ENCODE assay signal across 14 mouse cellular contexts in the genomic region with DNA sequence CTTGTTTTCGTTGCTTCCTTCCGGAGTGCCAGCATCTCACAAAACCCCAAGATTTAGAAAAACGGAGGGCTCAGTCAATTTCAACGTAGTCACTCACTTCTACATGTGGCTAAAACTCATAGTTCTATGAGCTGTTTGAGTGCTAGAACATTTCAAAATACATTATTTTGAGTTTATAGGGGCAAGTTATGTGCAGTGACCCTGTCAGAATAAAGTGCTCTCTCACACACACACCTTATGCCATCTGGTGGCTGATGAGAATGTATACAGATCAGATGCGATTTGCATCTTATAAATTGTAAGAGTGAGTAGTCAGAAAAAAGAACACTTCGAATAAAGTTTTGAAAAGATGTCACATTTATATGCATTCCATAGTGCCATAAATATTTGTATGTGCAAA. TPM values are rescaled to one million over a fixed set of nuclear protein-coding genes. Genes with fewer than 3 reads are reported as not detected.
A peak's percentile ranks its signal among the peaks of the same experiment; 100 is the strongest.
DNase-seq lines count a peak whose midpoint lies in the region; ATAC-seq and TF ChIP-seq lines count a peak whose summit lies in the region.
"Had no signal": no experiment of that assay in that cellular context is flagged by ENCODE, and none has a peak within 500 bp of the region (broad histone marks: within the 10 kb centered on the region; RNA-seq: fewer than 3 reads in every experiment).

No protein-coding gene starts in this region.

- H3K36me3 ChIP-seq in hindbrain, embryonic 14.5 days (replicated peaks; ENCODE audit: control insufficient read depth, insufficient read depth), result no peaks in the 10 kb centered on the region
- no peaks in the 10 kb centered on the region for H3K36me3 ChIP-seq in hindbrain, embryonic 12.5 days
- H3K36me3 ChIP-seq in lung, embryonic 16.5 days (ENCODE audit: control insufficient read depth, insufficient read depth, low read length), result no peaks in the 10 kb centered on the region
- H3K36me3 ChIP-seq: embryonic facial prominence, embryonic 15.5 days; neural tube, embryonic 13.5 days; stomach, embryonic 15.5 days had no signal

- H3K9me3 ChIP-seq in hindbrain, embryonic 14.5 days (ENCODE audit: control insufficient read depth, low read length), result no peaks in the 10 kb centered on the region
- H3K9me3 ChIP-seq in hindbrain, embryonic 12.5 days (replicated peaks), result no peaks in the 10 kb centered on the region
- no peaks in the 10 kb centered on the region for H3K9me3 ChIP-seq in lung, embryonic 16.5 days (ENCODE audit: control insufficient read depth, low read length)
- H3K9me3 ChIP-seq: embryonic facial prominence, embryonic 15.5 days; neural tube, embryonic 13.5 days; stomach, embryonic 15.5 days had no signal

- peak; percentile 13 for DNase-seq in cerebellum, adult 9-10 months
- DNase-seq in cerebellum, adult 8-10 months, result no peak
- DNase-seq in hindbrain, embryonic 14.5 days (ENCODE audit: low spot score), result peak; percentile 58
- no peak for DNase-seq in lung, adult 2 months
- peak; percentile 64 for DNase-seq in retina, embryonic 14.5 days (ENCODE audit: low spot score)
- no peak for DNase-seq in layer of hippocampus, adult 9-10 months (ENCODE audit: low spot score)
- DNase-seq: right cerebral cortex, postnatal 25 days; thymus, postnatal 4 days had no signal

- no peak overlapping the region for H3K4me3 ChIP-seq in hindbrain, embryonic 14.5 days (replicated peaks; ENCODE audit: low read length)
- H3K4me3 ChIP-seq in hindbrain, embryonic 12.5 days, result no peak overlapping the region
- no peak overlapping the region for H3K4me3 ChIP-seq in lung, embryonic 16.5 days (ENCODE audit: low read length)
- no peak overlapping the region for H3K4me3 ChIP-seq in lung, adult 2 months (replicated peaks; ENCODE audit: extremely low read depth, low read depth, low read length)
- H3K4me3 ChIP-seq: embryonic facial prominence, embryonic 15.5 days; neural tube, embryonic 13.5 days; stomach, embryonic 15.5 days had no signal

- TF ChIP-seq CTCF in lung, adult 2 months (IDR thresholded peaks at IDR 0.05; ENCODE audit: insufficient read depth, low read length), result no peak

- no peak for TF ChIP-seq POLR2A in lung, adult 2 months (IDR thresholded peaks at IDR 0.05; ENCODE audit: borderline replicate concordance, extremely low read depth, low read depth, low read length)

- H3K27ac ChIP-seq in hindbrain, embryonic 14.5 days, result no peak overlapping the region
- H3K27ac ChIP-seq in hindbrain, embryonic 12.5 days, result no peak overlapping the region
- H3K27ac ChIP-seq in lung, embryonic 16.5 days (ENCODE audit: low read length), result no peak overlapping the region
- H3K27ac ChIP-seq: embryonic facial prominence, embryonic 15.5 days; neural tube, embryonic 13.5 days; stomach, embryonic 15.5 days had no signal

- H3K4me1 ChIP-seq in hindbrain, embryonic 14.5 days (replicated peaks; ENCODE audit: control insufficient read depth, insufficient read depth, low read length), result no peaks in the 10 kb centered on the region
- peaks cover 3% of the 10 kb centered on the region; the same call in 1 of the 2 replicates for H3K4me1 ChIP-seq in hindbrain, embryonic 12.5 days
- H3K4me1 ChIP-seq in lung, embryonic 16.5 days (replicated peaks; ENCODE audit: control insufficient read depth, insufficient read depth, low read length), result no peaks in the 10 kb centered on the region
- H3K4me1 ChIP-seq in lung, adult 2 months (ENCODE audit: control insufficient read depth, insufficient read depth, low read length), result no peaks in the 10 kb centered on the region
- H3K4me1 ChIP-seq: embryonic facial prominence, embryonic 15.5 days; neural tube, embryonic 13.5 days; stomach, embryonic 15.5 days had no signal

- H3K27me3 ChIP-seq in hindbrain, embryonic 14.5 days (ENCODE audit: control insufficient read depth, insufficient read depth, low read length), result peaks cover 6% of the 10 kb centered on the region; the same call in 1 of the 2 replicates
- peaks cover 5% of the 10 kb centered on the region; the same call in 1 of the 2 replicates for H3K27me3 ChIP-seq in hindbrain, embryonic 12.5 days
- no peaks in the 10 kb centered on the region for H3K27me3 ChIP-seq in lung, embryonic 16.5 days (ENCODE audit: control insufficient read depth, insufficient read depth, low read depth, low read length)
- H3K27me3 ChIP-seq: embryonic facial prominence, embryonic 15.5 days; stomach, embryonic 15.5 days had no signal

- 85% methylated on average over 6 of the region's 6 CpGs for WGBS in hindbrain, embryonic 14.5 days
- 84% methylated on average over 6 of the region's 6 CpGs for WGBS in hindbrain, embryonic 12.5 days
- WGBS in lung, embryonic 16.5 days, result 45% methylated on average over 6 of the region's 6 CpGs
- 55% methylated on average over 6 of the region's 6 CpGs for WGBS in lung, adult 2 months

- ATAC-seq in hindbrain, embryonic 14.5 days (ENCODE audit: low FRiP score), result no peak
- no peak for ATAC-seq in hindbrain, embryonic 12.5 days (ENCODE audit: low FRiP score)
- peak; percentile 45; the same call in 1 of the 2 replicates for ATAC-seq in lung, embryonic 16.5 days (ENCODE audit: low read depth)
- ATAC-seq: inflammation-experienced regulatory T-cells, adult 6 months had no signal

- H3K9ac ChIP-seq in hindbrain, embryonic 14.5 days, result no peak overlapping the region
- H3K9ac ChIP-seq in hindbrain, embryonic 12.5 days, result no peak overlapping the region
- no peak overlapping the region for H3K9ac ChIP-seq in lung, embryonic 16.5 days (ENCODE audit: low read length)
- H3K9ac ChIP-seq: embryonic facial prominence, embryonic 15.5 days; neural tube, embryonic 13.5 days; stomach, embryonic 15.5 days had no signal

- no peak overlapping the region for H3K4me2 ChIP-seq in hindbrain, embryonic 14.5 days (replicated peaks)
- no peak overlapping the region for H3K4me2 ChIP-seq in hindbrain, embryonic 12.5 days (replicated peaks)
- H3K4me2 ChIP-seq in lung, embryonic 16.5 days (ENCODE audit: low read depth, low read length), result no peak overlapping the region
- H3K4me2 ChIP-seq: embryonic facial prominence, embryonic 15.5 days; neural tube, embryonic 13.5 days; stomach, embryonic 15.5 days had no signal

RNA-seq across cellular contexts. Expression of a gene that starts 55.0 kb away (rescaled TPM):
- 0.66 TPM in 1 of 2 replicates, not detected in the other for polyA plus RNA-seq in hindbrain, embryonic 14.5 days (2014; fragmentation: Nextera tagmentation; extraction: Ambion mirVana)
- polyA plus RNA-seq in hindbrain, embryonic 12.5 days (2016; fragmentation: Nextera tagmentation; extraction: Ambion mirVana), result 0.90 and 1.2 TPM in 2 replicates
- polyA plus RNA-seq in lung, embryonic 16.5 days (2015; fragmentation: Nextera tagmentation; extraction: Ambion mirVana), result 0.63 and 0.67 TPM in 2 replicates
- not detected in 2 replicates for polyA plus RNA-seq in lung, adult 2 months (2012; rRNA removed)
- polyA plus RNA-seq: inflammation-experienced regulatory T-cells, adult 6 months had no signal

Comparison
In these comparisons a context has a peak if more than half of its experiments do, and no peak if none do; other contexts are left out.
1. DNase-seq: peak in cerebellum, adult 9-10 months (single experiment), hindbrain, embryonic 14.5 days (single experiment) and retina, embryonic 14.5 days (single experiment); none in cerebellum, adult 8-10 months (single experiment), lung, adult 2 months (single experiment) and layer of hippocampus, adult 9-10 months (single experiment).